Mouse (Mus musculus): Measurements from ENCODE around the gene Kcng4. TPM values are rescaled to one million over a fixed set of nuclear protein-coding genes. Genes with fewer than 3 reads are reported as not detected.

The Kcng4 gene
- polyA plus RNA-seq, 2 experiments, result 0.11 to 0.14 TPM

DNA sequence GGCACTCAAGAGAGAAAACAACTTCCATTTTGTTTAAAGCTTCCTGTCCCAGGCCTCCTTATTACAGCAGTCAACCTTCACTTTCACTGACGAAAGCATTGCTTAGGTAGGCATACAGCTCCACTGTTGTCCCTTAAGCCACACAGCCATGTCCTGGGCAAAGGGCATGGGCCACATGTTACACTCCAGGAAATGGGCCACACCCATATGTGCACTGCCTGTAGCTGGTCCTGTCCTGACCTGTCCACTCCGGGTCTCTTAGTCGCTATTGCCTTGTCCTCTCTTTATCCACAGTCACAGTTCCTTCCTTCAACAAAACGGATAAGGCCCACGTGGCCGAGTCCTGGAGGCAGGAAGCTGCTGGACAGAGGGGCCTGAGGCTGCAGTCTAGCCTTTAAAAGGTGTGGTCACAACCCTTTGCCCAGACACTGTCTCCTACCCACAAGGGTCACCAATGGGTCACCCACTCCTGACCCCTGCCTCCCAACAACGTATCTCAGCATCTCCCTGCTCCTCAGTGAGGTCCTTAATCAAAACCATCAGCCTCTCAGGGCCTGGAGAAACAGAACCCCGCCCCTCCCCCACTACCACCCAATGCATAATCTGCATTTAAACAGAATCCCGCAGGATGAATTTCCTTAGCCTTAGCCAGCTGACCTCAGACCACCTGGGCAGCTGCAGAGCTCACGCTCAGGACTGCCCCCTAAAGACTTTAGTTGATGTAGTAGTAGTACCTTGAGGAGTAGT lies 7.7 kb downstream of the Kcng4 start:
- Histone ChIP-seq H3K9me3 (ENCODE audit: control insufficient read depth, low read length) (no peaks in the 10 kb centered on the region), H3K4me2 (replicated peaks; ENCODE audit: low read depth, low read length, severe bottlenecking) (no peak overlapping the region), H3K36me3 (ENCODE audit: control insufficient read depth, insufficient read depth, low read length) (no peaks in the 10 kb centered on the region), H3K9ac (ENCODE audit: low read depth, low read length, severe bottlenecking) (no peak overlapping the region), H3K27me3 (ENCODE audit: control insufficient read depth, insufficient read depth, low read length) (no peaks in the 10 kb centered on the region; the same call in 1 of the 2 replicates), H3K27ac (replicated peaks; ENCODE audit: low read depth, low read length) (no peak overlapping the region), H3K4me3 (replicated peaks; ENCODE audit: low read length) (no peak overlapping the region), H3K4me1 (ENCODE audit: control insufficient read depth, insufficient read depth, low read length) (0 out of 2 replicates have a peak, but pooled peaks cover 3% of the 10 kb centered on the region)
- ATAC-seq (ENCODE audit: low FRiP score, low read depth) (no peak), DNase-seq (ENCODE audit: low spot score) (no peak)
- WGBS, result 18% methylated on average over 10 of the region's 10 CpGs
- no peak for TF ChIP-seq POLR2A (IDR thresholded peaks at IDR 0.05; ENCODE audit: borderline replicate concordance, extremely low read depth, insufficient read depth, insufficient read length)

DNA sequence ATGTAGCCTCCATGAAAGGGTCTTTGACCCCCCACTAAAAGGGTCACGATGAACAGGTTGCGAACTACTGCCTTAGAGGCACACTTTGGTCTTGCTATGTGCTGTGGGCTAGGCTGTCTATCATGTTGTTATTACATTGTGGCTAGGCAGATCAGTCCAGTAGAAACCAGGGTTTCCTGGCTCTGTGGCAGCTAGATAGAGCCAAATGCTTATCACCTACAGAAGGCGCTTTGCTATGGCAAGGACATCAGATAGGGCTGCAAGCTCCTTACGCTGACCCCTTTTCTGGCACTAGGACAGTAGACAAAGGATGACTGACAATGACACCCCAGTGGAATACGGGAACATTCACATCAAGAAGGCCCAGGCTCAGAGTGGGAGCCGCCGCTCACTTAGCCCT lies 8.3 kb downstream of the Kcng4 start:
- ATAC-seq (ENCODE audit: low FRiP score, low read depth) (no peak), DNase-seq (ENCODE audit: low spot score) (no peak)
- H3K4me2 ChIP-seq (replicated peaks; ENCODE audit: low read depth, low read length, severe bottlenecking), result no peak overlapping the region
- 0 out of 2 replicates have a peak, but pooled peaks cover 3% of the 10 kb centered on the region for H3K4me1 ChIP-seq (ENCODE audit: control insufficient read depth, insufficient read depth, low read length)
- no peak overlapping the region for H3K4me3 ChIP-seq (replicated peaks; ENCODE audit: low read length)
- TF ChIP-seq POLR2A (IDR thresholded peaks at IDR 0.05; ENCODE audit: borderline replicate concordance, extremely low read depth, insufficient read depth, insufficient read length), result no peak
- H3K36me3 ChIP-seq (ENCODE audit: control insufficient read depth, insufficient read depth, low read length), result no peaks in the 10 kb centered on the region
- no peak overlapping the region for H3K27ac ChIP-seq (replicated peaks; ENCODE audit: low read depth, low read length)
- H3K9ac ChIP-seq (ENCODE audit: low read depth, low read length, severe bottlenecking), result no peak overlapping the region
- no peaks in the 10 kb centered on the region for H3K27me3 ChIP-seq (ENCODE audit: control insufficient read depth, insufficient read depth, low read length)
- H3K9me3 ChIP-seq (ENCODE audit: control insufficient read depth, low read length), result no peaks in the 10 kb centered on the region
- WGBS, result 82% methylated on average over 7 of the region's 7 CpGs

DNA sequence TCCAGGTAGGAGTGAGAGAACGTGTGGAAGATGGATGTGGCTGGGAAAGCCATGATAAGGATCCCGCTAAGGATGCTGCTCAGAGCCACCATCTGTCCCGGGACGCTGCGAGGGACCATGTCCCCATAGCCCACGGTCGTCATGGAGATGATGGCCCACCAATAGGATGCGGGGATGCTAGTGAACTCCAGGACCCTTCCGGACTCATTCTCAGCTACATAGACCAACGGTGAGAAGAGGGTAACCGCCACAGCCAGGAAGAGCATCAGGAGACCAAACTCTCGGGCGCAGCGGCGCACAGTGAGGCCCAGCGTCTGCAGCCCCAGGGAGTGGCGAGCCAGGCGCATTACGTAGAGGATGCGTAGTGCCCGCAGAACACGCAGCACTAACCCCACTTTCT lies 9.7 kb downstream of the Kcng4 start:
- Histone ChIP-seq H3K4me3 (replicated peaks; ENCODE audit: low read length) (no peak overlapping the region), H3K4me1 (ENCODE audit: control insufficient read depth, insufficient read depth, low read length) (0 out of 2 replicates have a peak, but pooled peaks cover 3% of the 10 kb centered on the region), H3K27ac (replicated peaks; ENCODE audit: low read depth, low read length) (no peak overlapping the region), H3K4me2 (replicated peaks; ENCODE audit: low read depth, low read length, severe bottlenecking) (no peak overlapping the region), H3K36me3 (ENCODE audit: control insufficient read depth, insufficient read depth, low read length) (no peaks in the 10 kb centered on the region), H3K9ac (ENCODE audit: low read depth, low read length, severe bottlenecking) (no peak overlapping the region), H3K9me3 (ENCODE audit: control insufficient read depth, low read length) (no peaks in the 10 kb centered on the region), H3K27me3 (ENCODE audit: control insufficient read depth, insufficient read depth, low read length) (no peaks in the 10 kb centered on the region)
- 84% methylated on average over 21 of the region's 22 CpGs for WGBS
- no peak for TF ChIP-seq POLR2A (IDR thresholded peaks at IDR 0.05; ENCODE audit: borderline replicate concordance, extremely low read depth, insufficient read depth, insufficient read length)
- no peak for ATAC-seq (ENCODE audit: low FRiP score, low read depth)
- DNase-seq (ENCODE audit: low spot score), result no peak

DNA sequence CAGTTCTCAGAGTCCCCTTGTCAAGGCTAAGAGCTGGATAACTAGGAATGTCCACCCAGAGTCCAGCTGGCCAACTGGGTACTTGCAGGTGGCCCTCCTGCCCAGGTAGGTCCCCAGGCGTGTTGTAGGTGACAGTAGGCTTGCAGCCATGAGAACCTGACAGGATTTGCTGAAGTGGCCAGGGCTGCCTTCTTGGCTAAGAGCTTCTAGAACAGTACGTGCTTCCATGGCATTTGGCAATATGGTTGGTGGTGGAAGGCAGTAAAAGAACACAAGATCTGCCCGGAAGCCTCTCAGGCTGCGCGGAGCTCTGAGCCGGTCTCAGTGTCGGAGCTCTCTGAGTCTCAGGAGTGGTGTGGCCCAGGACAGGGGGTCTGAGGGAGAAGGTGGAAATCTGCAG lies 10.6 kb downstream of the Kcng4 start:
- Histone ChIP-seq H3K4me2 (replicated peaks; ENCODE audit: low read depth, low read length, severe bottlenecking) (no peak overlapping the region), H3K36me3 (ENCODE audit: control insufficient read depth, insufficient read depth, low read length) (no peaks in the 10 kb centered on the region), H3K27me3 (ENCODE audit: control insufficient read depth, insufficient read depth, low read length) (no peaks in the 10 kb centered on the region), H3K27ac (replicated peaks; ENCODE audit: low read depth, low read length) (no peak overlapping the region), H3K9me3 (ENCODE audit: control insufficient read depth, low read length) (no peaks in the 10 kb centered on the region), H3K4me1 (ENCODE audit: control insufficient read depth, insufficient read depth, low read length) (0 out of 2 replicates have a peak, but pooled peaks cover 3% of the 10 kb centered on the region), H3K9ac (ENCODE audit: low read depth, low read length, severe bottlenecking) (no peak overlapping the region), H3K4me3 (replicated peaks; ENCODE audit: low read length) (no peak overlapping the region)
- no peak for TF ChIP-seq POLR2A (IDR thresholded peaks at IDR 0.05; ENCODE audit: borderline replicate concordance, extremely low read depth, insufficient read depth, insufficient read length)
- WGBS, result 87% methylated on average over 7 of the region's 7 CpGs
- ATAC-seq (ENCODE audit: low FRiP score, low read depth) (no peak), DNase-seq (ENCODE audit: low spot score) (no peak)

DNA sequence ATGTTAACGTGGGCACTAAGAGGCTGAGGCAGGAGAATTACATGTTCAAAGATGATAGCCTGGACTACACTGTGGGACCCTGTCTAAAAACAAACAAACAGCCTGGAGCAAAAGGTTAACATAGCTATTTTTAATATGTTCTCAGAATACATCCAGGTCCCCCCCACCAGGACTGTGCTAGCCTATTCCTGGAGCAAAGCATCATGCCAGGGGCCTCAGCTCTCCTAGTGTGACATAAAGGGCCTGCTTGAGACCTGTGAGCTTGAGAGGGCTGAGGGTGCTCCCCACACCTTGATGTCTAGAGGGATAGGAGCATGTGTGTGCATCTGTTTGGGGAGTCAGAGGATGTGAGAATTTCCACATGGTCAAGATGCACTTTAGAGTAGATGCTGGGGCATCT lies 11.7 kb downstream of the Kcng4 start:
- H3K4me3 ChIP-seq (replicated peaks; ENCODE audit: low read length), result no peak overlapping the region
- TF ChIP-seq POLR2A (IDR thresholded peaks at IDR 0.05; ENCODE audit: borderline replicate concordance, extremely low read depth, insufficient read depth, insufficient read length), result no peak
- H3K4me2 ChIP-seq (replicated peaks; ENCODE audit: low read depth, low read length, severe bottlenecking), result no peak overlapping the region
- 79% methylated on average over 1 of the region's 1 CpGs for WGBS
- no peak overlapping the region for H3K9ac ChIP-seq (ENCODE audit: low read depth, low read length, severe bottlenecking)
- 0 out of 2 replicates have a peak, but pooled peaks cover 3% of the 10 kb centered on the region for H3K4me1 ChIP-seq (ENCODE audit: control insufficient read depth, insufficient read depth, low read length)
- no peaks in the 10 kb centered on the region for H3K9me3 ChIP-seq (ENCODE audit: control insufficient read depth, low read length)
- no peak for DNase-seq (ENCODE audit: low spot score)
- H3K27ac ChIP-seq (replicated peaks; ENCODE audit: low read depth, low read length), result no peak overlapping the region
- no peaks in the 10 kb centered on the region for H3K27me3 ChIP-seq (ENCODE audit: control insufficient read depth, insufficient read depth, low read length)
- H3K36me3 ChIP-seq (ENCODE audit: control insufficient read depth, insufficient read depth, low read length), result no peaks in the 10 kb centered on the region
- no peak for ATAC-seq (ENCODE audit: low FRiP score, low read depth)
